Comparison of ENCODE assay signal across 10 mouse cellular contexts in the genomic region with DNA sequence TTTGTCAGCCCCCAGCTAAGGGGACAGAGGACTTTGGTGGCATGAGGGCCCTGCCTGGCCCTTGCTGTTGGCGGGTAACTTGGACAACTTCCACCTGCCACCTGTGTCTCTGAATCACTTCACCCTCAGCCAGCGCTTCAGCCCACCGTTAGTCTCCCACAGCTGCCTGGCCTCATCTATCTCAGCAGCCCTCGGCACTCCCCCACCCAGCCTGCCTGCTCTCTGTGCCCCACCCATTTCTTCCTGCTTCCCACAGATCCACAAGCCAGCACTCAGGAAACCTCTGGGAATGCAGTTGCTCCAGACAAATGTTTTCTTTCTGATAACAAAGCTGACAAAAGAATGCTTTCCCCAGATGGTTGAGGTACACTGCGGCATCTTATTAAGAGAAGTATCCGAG.
A peak's percentile ranks its signal among the peaks of the same experiment; 100 is the strongest.
DNase-seq lines count a peak whose midpoint lies in the region; ATAC-seq and TF ChIP-seq lines count a peak whose summit lies in the region.
"Had no signal": no experiment of that assay in that cellular context is flagged by ENCODE, and none has a peak within 500 bp of the region (broad histone marks: within the 10 kb centered on the region; RNA-seq: fewer than 3 reads in every experiment).

No protein-coding gene starts in this region.

- H3K27ac ChIP-seq in heart, postnatal 0 days (ENCODE audit: low read depth): peak overlapping the region; percentile 57
- H3K27ac ChIP-seq in stomach, embryonic 14.5 days (ENCODE audit: low read length): no peak overlapping the region
- H3K27ac ChIP-seq: limb, embryonic 13.5 days; stomach, embryonic 15.5 days had no signal

- peaks cover 47% of the 10 kb centered on the region for H3K36me3 ChIP-seq in heart, postnatal 0 days (replicated peaks; ENCODE audit: control insufficient read depth, insufficient read depth, low read length)
- H3K36me3 ChIP-seq in stomach, embryonic 14.5 days (ENCODE audit: control insufficient read depth, insufficient read depth, low read length): no peaks in the 10 kb centered on the region
- H3K36me3 ChIP-seq: stomach, embryonic 15.5 days had no signal

- H3K4me3 ChIP-seq in heart, postnatal 0 days (ENCODE audit: low read depth, low read length): no peak overlapping the region
- no peak overlapping the region for H3K4me3 ChIP-seq in stomach, embryonic 14.5 days (ENCODE audit: low read depth, low read length)
- H3K4me3 ChIP-seq: limb, embryonic 13.5 days; stomach, embryonic 15.5 days had no signal

- 13% methylated on average over 6 of the region's 6 CpGs for WGBS in heart, postnatal 0 days
- WGBS in stomach, embryonic 14.5 days: 19% methylated on average over 6 of the region's 6 CpGs

- 0 out of 2 replicates have a peak, but pooled peaks have one; percentile 75 for TF ChIP-seq EP300 in heart, postnatal 0 days (IDR thresholded peaks at IDR 0.05; ENCODE audit: low read depth)

- DNase-seq in kidney, postnatal 4 days: peak; percentile 44 to 56
- DNase-seq in kidney, adult 18-20 months: no peak
- peak; percentile 66 to 88 for DNase-seq in heart, adult 18-20 months
- DNase-seq in heart, postnatal 0 days (ENCODE audit: low spot score): peak; percentile 79
- no peak for DNase-seq in layer of hippocampus, adult 8-10 months (ENCODE audit: low spot score in 2 of 2)
- no peak for DNase-seq in adrenal gland, postnatal 25 days
- DNase-seq: right cerebral cortex, postnatal 14 days had no signal

- ATAC-seq in heart, postnatal 0 days (ENCODE audit: insufficient read depth, low read depth): peak; percentile 82
- 0 out of 2 replicates have a peak, but pooled peaks have one; percentile 18 for ATAC-seq in stomach, embryonic 14.5 days (ENCODE audit: insufficient number of reproducible peaks, insufficient read depth, low FRiP score, low read depth)

- TF ChIP-seq CTCF in heart, postnatal 0 days (IDR thresholded peaks at IDR 0.05; ENCODE audit: low read depth): no peak

- H3K27me3 ChIP-seq in heart, postnatal 0 days (ENCODE audit: control insufficient read depth, insufficient read depth, low read length): no peaks in the 10 kb centered on the region
- no peaks in the 10 kb centered on the region for H3K27me3 ChIP-seq in stomach, embryonic 14.5 days (ENCODE audit: control insufficient read depth, insufficient read depth, low read length)
- H3K27me3 ChIP-seq: limb, embryonic 13.5 days; stomach, embryonic 15.5 days had no signal

- H3K9ac ChIP-seq in heart, postnatal 0 days (replicated peaks; ENCODE audit: low read depth, low read length): no peak overlapping the region
- H3K9ac ChIP-seq in stomach, embryonic 14.5 days (replicated peaks; ENCODE audit: low read depth, low read length): no peak overlapping the region
- H3K9ac ChIP-seq: limb, embryonic 13.5 days; stomach, embryonic 15.5 days had no signal

- H3K4me1 ChIP-seq in heart, postnatal 0 days (ENCODE audit: control insufficient read depth, insufficient read depth): peaks cover 14% of the 10 kb centered on the region
- H3K4me1 ChIP-seq in stomach, embryonic 14.5 days (ENCODE audit: control insufficient read depth, insufficient read depth, low read length): no peaks in the 10 kb centered on the region
- H3K4me1 ChIP-seq: limb, embryonic 13.5 days had no signal

- no peaks in the 10 kb centered on the region for H3K9me3 ChIP-seq in heart, postnatal 0 days (replicated peaks; ENCODE audit: control insufficient read depth, low read length)
- no peaks in the 10 kb centered on the region for H3K9me3 ChIP-seq in stomach, embryonic 14.5 days (ENCODE audit: control insufficient read depth, low read depth, low read length)
- H3K9me3 ChIP-seq: limb, embryonic 13.5 days; stomach, embryonic 15.5 days had no signal

- no peak overlapping the region for H3K4me2 ChIP-seq in heart, postnatal 0 days (ENCODE audit: low read depth, low read length)
- no peak overlapping the region for H3K4me2 ChIP-seq in stomach, embryonic 14.5 days (replicated peaks; ENCODE audit: low read depth, low read length)
- H3K4me2 ChIP-seq: limb, embryonic 13.5 days; stomach, embryonic 15.5 days had no signal

Comparison
In these comparisons a context has a peak if more than half of its experiments do, and no peak if none do; other contexts are left out.
1. DNase-seq: peak in kidney, postnatal 4 days (2 of 2), heart, adult 18-20 months (2 of 2) and heart, postnatal 0 days (single experiment); none in kidney, adult 18-20 months (single experiment), layer of hippocampus, adult 8-10 months (0 of 2) and adrenal gland, postnatal 25 days (single experiment).